Mouse (Mus musculus): ENCODE measurements around the gene Ripor1. TPM values are rescaled to one million over a fixed set of nuclear protein-coding genes. Genes with fewer than 3 reads are reported as not detected.
"Not testable (repeated sequence)": the region's sequence is repeated elsewhere in the genome, so short reads cannot be mapped to it uniquely, and the experiment has no call there.

Gene Ripor1
- total and polyA plus RNA-seq, 2 experiments from 2014 or later = 15.9 to 22.2 TPM

- H3K27ac ChIP-seq (ENCODE audit: low read depth) = peak overlapping the region; percentile 25; the same call in 1 of the 2 replicates
- H3K9ac ChIP-seq (replicated peaks; ENCODE audit: low read depth, low read length) = no peak overlapping the region
- DNase-seq (ENCODE audit: low spot score) = peak; percentile 53
These were observed 8.6 kb upstream of the Ripor1 start for GRCm38 (mm10) chr8:105596362-105597034.

GRCm38 (mm10) chr8:105598777-105599176 lies 6.3 kb upstream of the Ripor1 start:
- 58% methylated on average over 6 of the region's 6 CpGs for WGBS
- no peaks in the 10 kb centered on the region for H3K36me3 ChIP-seq (replicated peaks; ENCODE audit: control insufficient read depth, insufficient read depth, low read length)
- no peak for ATAC-seq (ENCODE audit: insufficient read depth, low read depth)

More at GRCm38 (mm10) chr8:105596362-105597034, 8.6 kb upstream of the Ripor1 start:
- H3K9me3 ChIP-seq (replicated peaks; ENCODE audit: control insufficient read depth, low read length) = no peaks in the 10 kb centered on the region
- peaks cover 4% of the 10 kb centered on the region; the same call in 1 of the 2 replicates for H3K4me1 ChIP-seq (ENCODE audit: control insufficient read depth, insufficient read depth)
- H3K36me3 ChIP-seq (replicated peaks; ENCODE audit: control insufficient read depth, insufficient read depth, low read length) = no peaks in the 10 kb centered on the region
- peak overlapping the region; percentile 34 for H3K4me3 ChIP-seq (ENCODE audit: low read depth, low read length)
- peak; percentile 84 for ATAC-seq (ENCODE audit: insufficient read depth, low read depth)
- 4% methylated on average over 14 of the region's 14 CpGs for WGBS
- H3K4me2 ChIP-seq (ENCODE audit: low read depth, low read length) = peak overlapping the region; percentile 63
- no peak for TF ChIP-seq EP300 (IDR thresholded peaks at IDR 0.05; ENCODE audit: low read depth)
- TF ChIP-seq CTCF (IDR thresholded peaks at IDR 0.05; ENCODE audit: low read depth) = peak; percentile 72
- 0 out of 2 replicates have a peak, but pooled peaks cover 3% of the 10 kb centered on the region for H3K27me3 ChIP-seq (ENCODE audit: control insufficient read depth, insufficient read depth, low read length)

GRCm38 (mm10) chr8:105601301-105601700 lies 3.8 kb upstream of the Ripor1 start:
- Histone ChIP-seq H3K36me3 (replicated peaks; ENCODE audit: control insufficient read depth, insufficient read depth, low read length) (no peaks in the 10 kb centered on the region), H3K27me3 (ENCODE audit: control insufficient read depth, insufficient read depth, low read length) (no peaks in the 10 kb centered on the region), H3K9me3 (replicated peaks; ENCODE audit: control insufficient read depth, low read length) (no peaks in the 10 kb centered on the region), H3K4me2 (ENCODE audit: low read depth, low read length) (no peak overlapping the region), H3K4me1 (ENCODE audit: control insufficient read depth, insufficient read depth) (no peaks in the 10 kb centered on the region), H3K9ac (replicated peaks; ENCODE audit: low read depth, low read length) (no peak overlapping the region), H3K4me3 (ENCODE audit: low read depth, low read length) (no peak overlapping the region), H3K27ac (ENCODE audit: low read depth) (no peak overlapping the region)
- TF ChIP-seq EP300 (IDR thresholded peaks at IDR 0.05; ENCODE audit: low read depth) = no peak
- TF ChIP-seq CTCF (IDR thresholded peaks at IDR 0.05; ENCODE audit: low read depth) = no peak
- DNase-seq (ENCODE audit: low spot score) (no peak), ATAC-seq (ENCODE audit: insufficient read depth, low read depth) (no peak)
- WGBS = 73% methylated on average over 5 of the region's 5 CpGs

More at GRCm38 (mm10) chr8:105598777-105599176, 6.3 kb upstream of the Ripor1 start:
- TF ChIP-seq EP300 (IDR thresholded peaks at IDR 0.05; ENCODE audit: low read depth) (no peak), CTCF (IDR thresholded peaks at IDR 0.05; ENCODE audit: low read depth) (no peak)
- Histone ChIP-seq H3K9ac (replicated peaks; ENCODE audit: low read depth, low read length) (no peak overlapping the region), H3K27me3 (ENCODE audit: control insufficient read depth, insufficient read depth, low read length) (0 out of 2 replicates have a peak, but pooled peaks cover 3% of the 10 kb centered on the region), H3K9me3 (replicated peaks; ENCODE audit: control insufficient read depth, low read length) (no peaks in the 10 kb centered on the region), H3K27ac (ENCODE audit: low read depth) (no peak overlapping the region), H3K4me3 (ENCODE audit: low read depth, low read length) (no peak overlapping the region), H3K4me2 (ENCODE audit: low read depth, low read length) (no peak overlapping the region), H3K4me1 (ENCODE audit: control insufficient read depth, insufficient read depth) (peaks cover 2% of the 10 kb centered on the region; the same call in 1 of the 2 replicates)
- no peak for DNase-seq (ENCODE audit: low spot score)

- H3K36me3 ChIP-seq (replicated peaks; ENCODE audit: control insufficient read depth, insufficient read depth, low read length); H3K27ac ChIP-seq (ENCODE audit: low read depth): not testable (repeated sequence)
- WGBS = 89% methylated on average over 2 of the region's 3 CpGs
These were observed 2.5 kb upstream of the Ripor1 start for GRCm38 (mm10) chr8:105602540-105602939.

GRCm38 (mm10) chr8:105605491-105606188 lies 585 bp downstream of the Ripor1 start:
- Histone ChIP-seq H3K9ac (replicated peaks; ENCODE audit: low read depth, low read length) (peak overlapping the region; percentile 85), H3K27me3 (ENCODE audit: control insufficient read depth, insufficient read depth, low read length) (no peaks in the 10 kb centered on the region), H3K36me3 (replicated peaks; ENCODE audit: control insufficient read depth, insufficient read depth, low read length) (no peaks in the 10 kb centered on the region), H3K4me1 (ENCODE audit: control insufficient read depth, insufficient read depth) (peaks cover 20% of the 10 kb centered on the region), H3K4me3 (ENCODE audit: low read depth, low read length) (peak overlapping the region; percentile 85), H3K9me3 (replicated peaks; ENCODE audit: control insufficient read depth, low read length) (no peaks in the 10 kb centered on the region), H3K27ac (ENCODE audit: low read depth) (peak overlapping the region; percentile 94), H3K4me2 (ENCODE audit: low read depth, low read length) (peak overlapping the region; percentile 81)
- ATAC-seq (ENCODE audit: insufficient read depth, low read depth) = peak; percentile 36
- under 1% methylated on average over 30 of the region's 39 CpGs for WGBS
- no peak for TF ChIP-seq EP300 (IDR thresholded peaks at IDR 0.05; ENCODE audit: low read depth)
- no peak for TF ChIP-seq CTCF (IDR thresholded peaks at IDR 0.05; ENCODE audit: low read depth)
- DNase-seq (ENCODE audit: low spot score) = no peak

More at GRCm38 (mm10) chr8:105602540-105602939, 2.5 kb upstream of the Ripor1 start:
- not testable (repeated sequence) for H3K4me1 ChIP-seq (ENCODE audit: control insufficient read depth, insufficient read depth); H3K27me3 ChIP-seq (ENCODE audit: control insufficient read depth, insufficient read depth, low read length); H3K9me3 ChIP-seq (replicated peaks; ENCODE audit: control insufficient read depth, low read length); DNase-seq (ENCODE audit: low spot score); H3K4me3 ChIP-seq (ENCODE audit: low read depth, low read length); H3K4me2 ChIP-seq (ENCODE audit: low read depth, low read length); H3K9ac ChIP-seq (replicated peaks; ENCODE audit: low read depth, low read length); ATAC-seq (ENCODE audit: insufficient read depth, low read depth)
